Mouse (Mus musculus) C2C12 (cell line): ENCODE measurements around the gene Wnt1. TPM values are rescaled to one million over a fixed set of nuclear protein-coding genes. Genes with fewer than 3 reads are reported as not detected.

Experiments
- H3K27me3 ChIP-seq: one replicate; pipeline ENCODE4 v1.6.1; 2011; ENCODE audit not compliant: control insufficient read depth, insufficient read depth, insufficient read length
- H3K36me3 ChIP-seq: one replicate; pipeline ENCODE4 v1.6.1; 2011; ENCODE audit not compliant: control insufficient read depth, insufficient read depth
- H3K4me3 ChIP-seq: one replicate; pipeline ENCODE4 v1.5.1; 2011; ENCODE audit warnings: mild to moderate bottlenecking, control low read depth; ENCODE audit not compliant: poor library complexity, insufficient read depth, severe bottlenecking
- H3K79me2 ChIP-seq: one replicate; pipeline ENCODE4 v1.6.1; 2011; ENCODE audit not compliant: control insufficient read depth, insufficient read depth
- H3K79me3 ChIP-seq: one replicate; pipeline ENCODE4 v1.6.1; 2011; ENCODE audit warnings: low read depth, control low read depth
- H3ac ChIP-seq: one replicate; pipeline ENCODE3; 2011; ENCODE audit warnings: low read depth; ENCODE audit not compliant: control insufficient read depth, insufficient read length
- CEBPB ChIP-seq: IDR thresholded peaks from one replicate; pipeline ENCODE4 v1.6.1; 2011; ENCODE audit warnings: low read depth, mild to moderate bottlenecking, control low read depth, moderate library complexity
- CTCF ChIP-seq: IDR thresholded peaks from one replicate; pipeline ENCODE4 v1.5.1; 2011; ENCODE audit not compliant: control insufficient read depth, insufficient read depth, insufficient read length
- FOSL1 ChIP-seq: IDR thresholded peaks from one replicate; pipeline ENCODE4 v1.8.0; 2011; ENCODE audit warnings: mild to moderate bottlenecking, low read length; ENCODE audit not compliant: poor library complexity, insufficient read depth, severe bottlenecking
- MAX ChIP-seq: IDR thresholded peaks from one replicate; pipeline ENCODE4 v1.6.1; 2011; ENCODE audit warnings: mild to moderate bottlenecking, control low read depth
- MYOD1 ChIP-seq: IDR thresholded peaks from one replicate; pipeline ENCODE4 v1.6.1; 2011; ENCODE audit warnings: low read depth; ENCODE audit not compliant: control insufficient read depth, insufficient read length
- MYOG ChIP-seq: IDR thresholded peaks from one replicate; pipeline ENCODE4 v1.6.1; 2011; ENCODE audit not compliant: control insufficient read depth, insufficient read length; ENCODE audit errors: extremely low read depth
- USF1 ChIP-seq: IDR thresholded peaks from one replicate; pipeline ENCODE4 v1.6.1; 2011; ENCODE audit warnings: low read depth, mild to moderate bottlenecking, control low read depth, moderate library complexity
- polyA plus RNA-seq: library from polyadenylated mRNA; unstranded; fragments of >200 nt; fragmentation: generic; extraction: Trizol; gene quantifications from one replicate; pipeline ENCODE4 v1.2.1, GENCODE M21; 2012; ENCODE audit warnings: missing spikeins

Wnt1 gene
- polyA plus RNA-seq, 1 experiment = 0.09 TPM

GRCm38 (mm10) chr15:98827611-98828011 is 38.0 kb downstream of the Wnt1 start:
- peaks cover 60% of the 10 kb centered on the region for H3K79me2 ChIP-seq
- no peaks in the 10 kb centered on the region for H3K27me3 ChIP-seq
- H3ac ChIP-seq = no peak overlapping the region
- TF ChIP-seq MAX (no peak), CEBPB (no peak), USF1 (no peak), FOSL1 (no peak), CTCF (no peak), MYOG (no peak), MYOD1 (no peak)
- H3K36me3 ChIP-seq = peaks cover 42% of the 10 kb centered on the region
- H3K79me3 ChIP-seq = peaks cover 32% of the 10 kb centered on the region
- H3K4me3 ChIP-seq = no peak overlapping the region

GRCm38 (mm10) chr15:98830736-98831683 is 41.4 kb downstream of the Wnt1 start, which contains the start of gene Prkag1:
Gene Prkag1, minus strand, starts transcription at chr15:98831521.
- peak within 1 kb of the TSS; percentile 68 for H3ac ChIP-seq
- TF ChIP-seq MYOG (no peak), MYOD1 (no peak), CTCF (peak; percentile 92), CEBPB (peak; percentile 85), MAX (peak; percentile 73), FOSL1 (no peak), USF1 (no peak)
- H3K27me3 ChIP-seq = no peaks in the 10 kb centered on the region
- peaks cover 51% of the 10 kb centered on the region for H3K79me2 ChIP-seq
- peak within 1 kb of the TSS; percentile 99 for H3K4me3 ChIP-seq
- peaks cover 32% of the 10 kb centered on the region for H3K79me3 ChIP-seq
- peaks cover 40% of the 10 kb centered on the region for H3K36me3 ChIP-seq

- TF ChIP-seq FOSL1 (no peak), MYOG (no peak), USF1 (no peak), CTCF (no peak), MAX (no peak), CEBPB (no peak), MYOD1 (no peak)
- peaks cover 47% of the 10 kb centered on the region for H3K36me3 ChIP-seq
These were observed 42.0 kb downstream of the Wnt1 start for GRCm38 (mm10) chr15:98831684-98832035.

GRCm38 (mm10) chr15:98832161-98833058 is 42.8 kb downstream of the Wnt1 start:
- Histone ChIP-seq H3K4me3 (no peak overlapping the region), H3K79me3 (peaks cover 24% of the 10 kb centered on the region), H3ac (no peak overlapping the region), H3K79me2 (peaks cover 37% of the 10 kb centered on the region), H3K27me3 (no peaks in the 10 kb centered on the region), H3K36me3 (peaks cover 54% of the 10 kb centered on the region)
- TF ChIP-seq FOSL1 (no peak), MAX (no peak), MYOG (no peak), USF1 (no peak), CEBPB (no peak), CTCF (no peak), MYOD1 (no peak)

More at GRCm38 (mm10) chr15:98831684-98832035, 42.0 kb downstream of the Wnt1 start:
- peak overlapping the region; percentile 99 for H3K4me3 ChIP-seq
- H3ac ChIP-seq = peak overlapping the region; percentile 43
- peaks cover 28% of the 10 kb centered on the region for H3K79me3 ChIP-seq
- peaks cover 45% of the 10 kb centered on the region for H3K79me2 ChIP-seq
- H3K27me3 ChIP-seq = no peaks in the 10 kb centered on the region

GRCm38 (mm10) chr15:98833281-98833680 is 43.6 kb downstream of the Wnt1 start:
- peaks cover 18% of the 10 kb centered on the region for H3K79me3 ChIP-seq
- peaks cover 33% of the 10 kb centered on the region for H3K79me2 ChIP-seq
- peaks cover 55% of the 10 kb centered on the region for H3K36me3 ChIP-seq
- no peak for TF ChIP-seq MYOG
- TF ChIP-seq MYOD1 = no peak
- TF ChIP-seq USF1 = no peak
- TF ChIP-seq MAX = no peak
- no peak for TF ChIP-seq FOSL1
- TF ChIP-seq CTCF = no peak
- no peak for TF ChIP-seq CEBPB
- no peak overlapping the region for H3ac ChIP-seq
- no peak overlapping the region for H3K4me3 ChIP-seq
- no peaks in the 10 kb centered on the region for H3K27me3 ChIP-seq
